Mouse (Mus musculus): Measurements from ENCODE around the gene Arhgap30. TPM values are rescaled to one million over a fixed set of nuclear protein-coding genes. Genes with fewer than 3 reads are reported as not detected.

Gene Arhgap30
- total and polyA plus RNA-seq, 2 experiments from 2014 or later: 0.79 to 1.6 TPM

- H3K36me3 ChIP-seq (replicated peaks; ENCODE audit: control insufficient read depth, insufficient read depth, low read length): peaks cover 21% of the 10 kb centered on the region
- DNase-seq (ENCODE audit: low spot score): no peak
Measured at GRCm38 (mm10) chr1:171356814-171357213, 31.9 kb upstream of the Arhgap30 start.

GRCm38 (mm10) chr1:171358421-171358820 is 30.3 kb upstream of the Arhgap30 start:
- Histone ChIP-seq H3K4me2 (ENCODE audit: low read depth, low read length) (no peak overlapping the region), H3K9ac (replicated peaks; ENCODE audit: low read depth, low read length) (no peak overlapping the region), H3K9me3 (replicated peaks; ENCODE audit: control insufficient read depth, low read length) (no peaks in the 10 kb centered on the region), H3K4me1 (ENCODE audit: control insufficient read depth, insufficient read depth) (no peaks in the 10 kb centered on the region), H3K27ac (ENCODE audit: low read depth) (no peak overlapping the region), H3K27me3 (ENCODE audit: control insufficient read depth, insufficient read depth, low read length) (no peaks in the 10 kb centered on the region), H3K36me3 (replicated peaks; ENCODE audit: control insufficient read depth, insufficient read depth, low read length) (peaks cover 21% of the 10 kb centered on the region), H3K4me3 (ENCODE audit: low read depth, low read length) (no peak overlapping the region)
- TF ChIP-seq EP300 (IDR thresholded peaks at IDR 0.05; ENCODE audit: low read depth): no peak
- TF ChIP-seq CTCF (IDR thresholded peaks at IDR 0.05; ENCODE audit: low read depth): peak; percentile 83
- 68% methylated on average over 4 of the region's 4 CpGs for WGBS
- ATAC-seq (ENCODE audit: insufficient read depth, low read depth) (no peak), DNase-seq (ENCODE audit: low spot score) (peak; percentile 40)

More at GRCm38 (mm10) chr1:171356814-171357213, 31.9 kb upstream of the Arhgap30 start:
- H3K4me2 ChIP-seq (ENCODE audit: low read depth, low read length): no peak overlapping the region
- no peaks in the 10 kb centered on the region for H3K9me3 ChIP-seq (replicated peaks; ENCODE audit: control insufficient read depth, low read length)
- TF ChIP-seq CTCF (IDR thresholded peaks at IDR 0.05; ENCODE audit: low read depth) (no peak), EP300 (IDR thresholded peaks at IDR 0.05; ENCODE audit: low read depth) (no peak)
- H3K4me3 ChIP-seq (ENCODE audit: low read depth, low read length): no peak overlapping the region
- 88% methylated on average over 2 of the region's 2 CpGs for WGBS
- no peaks in the 10 kb centered on the region for H3K4me1 ChIP-seq (ENCODE audit: control insufficient read depth, insufficient read depth)
- no peak for ATAC-seq (ENCODE audit: insufficient read depth, low read depth)
- no peaks in the 10 kb centered on the region for H3K27me3 ChIP-seq (ENCODE audit: control insufficient read depth, insufficient read depth, low read length)
- no peak overlapping the region for H3K9ac ChIP-seq (replicated peaks; ENCODE audit: low read depth, low read length)
- no peak overlapping the region for H3K27ac ChIP-seq (ENCODE audit: low read depth)

- TF ChIP-seq CTCF (IDR thresholded peaks at IDR 0.05; ENCODE audit: low read depth) (no peak), EP300 (IDR thresholded peaks at IDR 0.05; ENCODE audit: low read depth) (no peak)
- Histone ChIP-seq H3K27ac (ENCODE audit: low read depth) (no peak overlapping the region), H3K4me2 (ENCODE audit: low read depth, low read length) (peak overlapping the region; percentile 69), H3K4me1 (ENCODE audit: control insufficient read depth, insufficient read depth) (no peaks in the 10 kb centered on the region), H3K9me3 (replicated peaks; ENCODE audit: control insufficient read depth, low read length) (no peaks in the 10 kb centered on the region), H3K4me3 (ENCODE audit: low read depth, low read length) (peak overlapping the region; percentile 55), H3K36me3 (replicated peaks; ENCODE audit: control insufficient read depth, insufficient read depth, low read length) (peaks cover 21% of the 10 kb centered on the region), H3K9ac (replicated peaks; ENCODE audit: low read depth, low read length) (0 out of 2 replicates have a peak overlapping the region, but pooled peaks have one; percentile 47), H3K27me3 (ENCODE audit: control insufficient read depth, insufficient read depth, low read length) (no peaks in the 10 kb centered on the region)
- DNase-seq (ENCODE audit: low spot score) (no peak), ATAC-seq (ENCODE audit: insufficient read depth, low read depth) (peak; percentile 10; the same call in 1 of the 2 replicates)
- WGBS: 21% methylated on average over 26 of the region's 26 CpGs
Measured at GRCm38 (mm10) chr1:171360253-171360652, 28.5 kb upstream of the Arhgap30 start.

GRCm38 (mm10) chr1:171360656-171361055 is 28.1 kb upstream of the Arhgap30 start, which contains the start of gene Klhdc9:
TSS of gene Klhdc9 (minus strand) at chr1:171360798.
- WGBS: 4% methylated on average over 21 of the region's 21 CpGs
- Histone ChIP-seq H3K4me2 (ENCODE audit: low read depth, low read length) (peak within 1 kb of the TSS; percentile 69), H3K27ac (ENCODE audit: low read depth) (peak within 1 kb of the TSS; percentile 16; the same call in 1 of the 2 replicates), H3K27me3 (ENCODE audit: control insufficient read depth, insufficient read depth, low read length) (no peaks in the 10 kb centered on the region), H3K9me3 (replicated peaks; ENCODE audit: control insufficient read depth, low read length) (no peaks in the 10 kb centered on the region), H3K36me3 (replicated peaks; ENCODE audit: control insufficient read depth, insufficient read depth, low read length) (peaks cover 21% of the 10 kb centered on the region), H3K4me1 (ENCODE audit: control insufficient read depth, insufficient read depth) (no peaks in the 10 kb centered on the region), H3K4me3 (ENCODE audit: low read depth, low read length) (peak within 1 kb of the TSS; percentile 55), H3K9ac (replicated peaks; ENCODE audit: low read depth, low read length) (peak within 1 kb of the TSS; percentile 47)
- DNase-seq (ENCODE audit: low spot score) (peak; percentile 94), ATAC-seq (ENCODE audit: insufficient read depth, low read depth) (peak; percentile 92)
- TF ChIP-seq CTCF (IDR thresholded peaks at IDR 0.05; ENCODE audit: low read depth) (no peak), EP300 (IDR thresholded peaks at IDR 0.05; ENCODE audit: low read depth) (no peak)

- Histone ChIP-seq H3K27me3 (ENCODE audit: control insufficient read depth, insufficient read depth, low read length) (no peaks in the 10 kb centered on the region), H3K9me3 (replicated peaks; ENCODE audit: control insufficient read depth, low read length) (no peaks in the 10 kb centered on the region), H3K36me3 (replicated peaks; ENCODE audit: control insufficient read depth, insufficient read depth, low read length) (peaks cover 18% of the 10 kb centered on the region), H3K9ac (replicated peaks; ENCODE audit: low read depth, low read length) (peak overlapping the region; percentile 47), H3K4me2 (ENCODE audit: low read depth, low read length) (peak overlapping the region; percentile 69), H3K4me3 (ENCODE audit: low read depth, low read length) (peak overlapping the region; percentile 55), H3K4me1 (ENCODE audit: control insufficient read depth, insufficient read depth) (no peaks in the 10 kb centered on the region), H3K27ac (ENCODE audit: low read depth) (peak overlapping the region; percentile 16; the same call in 1 of the 2 replicates)
- peak; percentile 53; the same call in 1 of the 2 replicates for ATAC-seq (ENCODE audit: insufficient read depth, low read depth)
- TF ChIP-seq EP300 (IDR thresholded peaks at IDR 0.05; ENCODE audit: low read depth) (no peak), CTCF (IDR thresholded peaks at IDR 0.05; ENCODE audit: low read depth) (peak; percentile 90)
- WGBS: 27% methylated on average over 16 of the region's 16 CpGs
- DNase-seq (ENCODE audit: low spot score): peak; percentile 80
Measured at GRCm38 (mm10) chr1:171361106-171362103, 27.3 kb upstream of the Arhgap30 start.

All from heart, postnatal 0 days (tissue).